Mouse (Mus musculus) stomach, embryonic 14.5 days (tissue): ENCODE results near the gene Foxi1. TPM values are rescaled to one million over a fixed set of nuclear protein-coding genes. Genes with fewer than 3 reads are reported as not detected.
A peak's percentile ranks its signal among the peaks of the same experiment; 100 is the strongest.
"Not testable (repeated sequence)": the region's sequence is repeated elsewhere in the genome, so short reads cannot be mapped to it uniquely, and the experiment has no call there.

Experiments used
- ATAC-seq: fragments of 200-750 bp; cut with Nextera tagmentation; 2 replicates; pipeline ENCODE4 v1.8.0; 2017; ENCODE audit warnings: low read depth, moderate TSS enrichment; ENCODE audit not compliant: insufficient number of reproducible peaks, insufficient read depth, low FRiP score
- H3K27ac ChIP-seq: fragments of 300-500 bp; sonication (generic); 2 replicates; pipeline ENCODE4 v1.5.1; 2014; ENCODE audit warnings: mild to moderate bottlenecking, low read length, moderate library complexity, mixed read lengths
- H3K27me3 ChIP-seq: fragments of 300-500 bp; sonication (generic); 2 replicates; pipeline ENCODE4 v1.6.1; 2014; ENCODE audit warnings: low read length, control low read depth, mixed read lengths; ENCODE audit not compliant: control insufficient read depth, insufficient read depth
- H3K36me3 ChIP-seq: fragments of 300-500 bp; sonication (generic); 2 replicates; pipeline ENCODE4 v1.6.1; 2014; ENCODE audit warnings: mild to moderate bottlenecking, control low read depth, low read length, moderate library complexity, mixed read lengths; ENCODE audit not compliant: control insufficient read depth, insufficient read depth
- H3K4me1 ChIP-seq: fragments of 300-500 bp; sonication (generic); 2 replicates; pipeline ENCODE4 v1.6.1; 2014; ENCODE audit warnings: low read length, control low read depth, mixed read lengths; ENCODE audit not compliant: control insufficient read depth, insufficient read depth
- H3K4me2 ChIP-seq: fragments of 300-500 bp; sonication (generic); replicated peaks from 2 replicates; pipeline ENCODE4 v1.6.1; 2014; ENCODE audit warnings: low read depth, low read length, control low read depth
- H3K4me3 ChIP-seq: fragments of 300-500 bp; sonication (generic); 2 replicates; pipeline ENCODE4 v1.5.1; 2014; ENCODE audit warnings: low read depth, low read length, control low read depth
- H3K9ac ChIP-seq: fragments of 300-500 bp; sonication (generic); replicated peaks from 2 replicates; pipeline ENCODE4 v1.6.1; 2014; ENCODE audit warnings: low read depth, mild to moderate bottlenecking, control low read depth, low read length, moderate library complexity, mixed read lengths
- H3K9me3 ChIP-seq: fragments of 300-500 bp; sonication (generic); 2 replicates; pipeline ENCODE4 v1.6.1; 2016; ENCODE audit warnings: low read depth, low read length, control low read depth; ENCODE audit not compliant: control insufficient read depth
- WGBS: fragments of 180-500 bp; shearing (Covaris S2); extraction: QIAGEN DNeasy Blood & Tissue Kit; methylation state at CpG from one replicate; pipeline ENCODE4 v1.1.7; 2014; 5-methylcytosine and 5-hydroxymethylcytosine counted together
- polyA plus RNA-seq: library from polyadenylated mRNA; unstranded; fragments of >200 nt; fragmentation: Nextera tagmentation; extraction: Ambion mirVana; gene quantifications from 2 replicates; pipeline ENCODE4 v1.2.1, GENCODE M21; 2014

Foxi1 gene
- polyA plus RNA-seq, 1 experiment from 2014 or later, result not detected

GRCm38 (mm10) chr11:34220596-34220995 lies 12.7 kb upstream of the Foxi1 start:
- H3K27ac ChIP-seq, ATAC-seq, H3K9me3 ChIP-seq, H3K9ac ChIP-seq, H3K27me3 ChIP-seq, H3K4me1 ChIP-seq, H3K4me2 ChIP-seq, H3K36me3 ChIP-seq, H3K4me3 ChIP-seq: not testable (repeated sequence)
- 84% methylated on average over 4 of the region's 4 CpGs for WGBS

- 21% methylated on average over 5 of the region's 5 CpGs for WGBS
- Histone ChIP-seq H3K27ac (no peak overlapping the region), H3K4me2 (no peak overlapping the region), H3K9me3 (no peaks in the 10 kb centered on the region), H3K9ac (no peak overlapping the region), H3K4me3 (no peak overlapping the region), H3K27me3 (no peaks in the 10 kb centered on the region), H3K36me3 (no peaks in the 10 kb centered on the region), H3K4me1 (no peaks in the 10 kb centered on the region)
- ATAC-seq, result 0 out of 2 replicates have a peak, but pooled peaks have one; percentile 53
Measured at GRCm38 (mm10) chr11:34212853-34213252, 5.0 kb upstream of the Foxi1 start.

GRCm38 (mm10) chr11:34202769-34203168 lies 5.1 kb downstream of the Foxi1 start:
- Histone ChIP-seq H3K36me3 (no peaks in the 10 kb centered on the region), H3K27me3 (no peaks in the 10 kb centered on the region), H3K27ac (no peak overlapping the region), H3K9ac (no peak overlapping the region), H3K4me3 (no peak overlapping the region), H3K4me1 (no peaks in the 10 kb centered on the region), H3K9me3 (no peaks in the 10 kb centered on the region), H3K4me2 (no peak overlapping the region)
- no peak for ATAC-seq
- 53% methylated on average over 1 of the region's 1 CpGs for WGBS

- no peak overlapping the region for H3K9ac ChIP-seq
- H3K4me3 ChIP-seq, result no peak overlapping the region
- 82% methylated on average over 3 of the region's 3 CpGs for WGBS
- no peak for ATAC-seq
- no peaks in the 10 kb centered on the region for H3K4me1 ChIP-seq
- no peak overlapping the region for H3K27ac ChIP-seq
- no peak overlapping the region for H3K4me2 ChIP-seq
- H3K9me3 ChIP-seq, result no peaks in the 10 kb centered on the region
- no peaks in the 10 kb centered on the region for H3K36me3 ChIP-seq
- H3K27me3 ChIP-seq, result no peaks in the 10 kb centered on the region
Measured at GRCm38 (mm10) chr11:34195142-34195541, 12.7 kb downstream of the Foxi1 start.

- H3K4me1 ChIP-seq, result no peaks in the 10 kb centered on the region
- ATAC-seq, result no peak
- H3K27me3 ChIP-seq, result no peaks in the 10 kb centered on the region
- H3K27ac ChIP-seq, result no peak overlapping the region
- no peak overlapping the region for H3K4me3 ChIP-seq
- H3K4me2 ChIP-seq, result no peak overlapping the region
- 43% methylated on average over 9 of the region's 9 CpGs for WGBS
- H3K36me3 ChIP-seq, result no peaks in the 10 kb centered on the region
- H3K9me3 ChIP-seq, result no peaks in the 10 kb centered on the region
- no peak overlapping the region for H3K9ac ChIP-seq
Measured at GRCm38 (mm10) chr11:34194158-34194941, 13.5 kb downstream of the Foxi1 start.

- Histone ChIP-seq H3K4me1 (no peaks in the 10 kb centered on the region), H3K9ac (no peak overlapping the region), H3K4me2 (no peak overlapping the region), H3K9me3 (no peaks in the 10 kb centered on the region), H3K36me3 (no peaks in the 10 kb centered on the region), H3K4me3 (no peak overlapping the region), H3K27ac (no peak overlapping the region), H3K27me3 (no peaks in the 10 kb centered on the region)
- WGBS, result 49% methylated on average over 3 of the region's 3 CpGs
- ATAC-seq, result no peak
Measured at GRCm38 (mm10) chr11:34193658-34194057, 14.2 kb downstream of the Foxi1 start.

GRCm38 (mm10) chr11:34184266-34184665 lies 23.6 kb downstream of the Foxi1 start:
- Histone ChIP-seq H3K27ac (no peak overlapping the region), H3K4me2 (no peak overlapping the region), H3K4me1 (0 out of 2 replicates have a peak, but pooled peaks cover 6% of the 10 kb centered on the region), H3K27me3 (no peaks in the 10 kb centered on the region), H3K9ac (no peak overlapping the region), H3K36me3 (no peaks in the 10 kb centered on the region), H3K9me3 (no peaks in the 10 kb centered on the region), H3K4me3 (no peak overlapping the region)
- ATAC-seq, result no peak
- WGBS, result 74% methylated on average over 2 of the region's 2 CpGs

GRCm38 (mm10) chr11:34181214-34182117 lies 26.4 kb downstream of the Foxi1 start:
- H3K4me1 ChIP-seq, result 0 out of 2 replicates have a peak, but pooled peaks cover 6% of the 10 kb centered on the region
- 24% methylated on average over 8 of the region's 8 CpGs for WGBS
- no peak overlapping the region for H3K4me2 ChIP-seq
- H3K4me3 ChIP-seq, result no peak overlapping the region
- peak overlapping the region; percentile 72; the same call in 1 of the 2 replicates for H3K27ac ChIP-seq
- no peaks in the 10 kb centered on the region for H3K27me3 ChIP-seq
- no peaks in the 10 kb centered on the region for H3K9me3 ChIP-seq
- peak; percentile 90 for ATAC-seq
- no peaks in the 10 kb centered on the region for H3K36me3 ChIP-seq
- H3K9ac ChIP-seq, result no peak overlapping the region
